Mouse (Mus musculus) heart, embryonic 16.5 days (tissue): ENCODE measurements around the gene Tdrd7. TPM values are rescaled to one million over a fixed set of nuclear protein-coding genes. Genes with fewer than 3 reads are reported as not detected.

Experiments used
- ATAC-seq: fragments of 200-750 bp; cut with Nextera tagmentation; replicated peaks from 2 replicates; pipeline ENCODE4 v1.8.0; 2017; ENCODE audit warnings: moderate number of reproducible peaks; ENCODE audit not compliant: insufficient read depth, low FRiP score; ENCODE audit errors: extremely low read depth
- H3K27ac ChIP-seq: fragments of 300-500 bp; sonication (generic); 2 replicates; pipeline ENCODE4 v1.5.1; 2014; ENCODE audit warnings: mild to moderate bottlenecking, low read length, control low read depth, moderate library complexity
- H3K27me3 ChIP-seq: fragments of 300-500 bp; sonication (generic); 2 replicates; pipeline ENCODE4 v1.6.1; 2014; ENCODE audit warnings: low read length, mixed read lengths; ENCODE audit not compliant: control insufficient read depth, insufficient read depth
- H3K36me3 ChIP-seq: fragments of 300-500 bp; sonication (generic); 2 replicates; pipeline ENCODE4 v1.6.1; 2014; ENCODE audit not compliant: control insufficient read depth, insufficient read depth
- H3K4me1 ChIP-seq: fragments of 300-500 bp; sonication (generic); 2 replicates; pipeline ENCODE4 v1.6.1; 2014; ENCODE audit warnings: low read length, mixed read lengths; ENCODE audit not compliant: control insufficient read depth, insufficient read depth
- H3K4me2 ChIP-seq: fragments of 300-500 bp; sonication (generic); 2 replicates; pipeline ENCODE4 v1.6.1; 2014; ENCODE audit warnings: low read depth, mild to moderate bottlenecking, control low read depth, low read length
- H3K4me3 ChIP-seq: fragments of 300-500 bp; sonication (generic); 2 replicates; pipeline ENCODE4 v1.5.1; 2014; ENCODE audit warnings: mild to moderate bottlenecking, control low read depth, low read length
- H3K9ac ChIP-seq: fragments of 300-500 bp; sonication (generic); 2 replicates; pipeline ENCODE4 v1.6.1; 2014; ENCODE audit warnings: low read length, control low read depth
- H3K9me3 ChIP-seq: fragments of 300-500 bp; sonication (generic); replicated peaks from 2 replicates; pipeline ENCODE4 v1.6.1; 2016; ENCODE audit warnings: low read length; ENCODE audit not compliant: control insufficient read depth
- WGBS: fragments of 180-500 bp; shearing (Covaris S2); extraction: QIAGEN DNeasy Blood & Tissue Kit; methylation state at CpG from one replicate; pipeline ENCODE4 v1.1.7; 2014; 5-methylcytosine and 5-hydroxymethylcytosine counted together
- polyA plus RNA-seq: library from polyadenylated mRNA; unstranded; fragments of >200 nt; fragmentation: Nextera tagmentation; extraction: Ambion mirVana; gene quantifications from 2 replicates; pipeline ENCODE4 v1.2.1, GENCODE M21; 2015

The Tdrd7 gene
- polyA plus RNA-seq, 1 experiment from 2014 or later: 18.5 TPM

DNA sequence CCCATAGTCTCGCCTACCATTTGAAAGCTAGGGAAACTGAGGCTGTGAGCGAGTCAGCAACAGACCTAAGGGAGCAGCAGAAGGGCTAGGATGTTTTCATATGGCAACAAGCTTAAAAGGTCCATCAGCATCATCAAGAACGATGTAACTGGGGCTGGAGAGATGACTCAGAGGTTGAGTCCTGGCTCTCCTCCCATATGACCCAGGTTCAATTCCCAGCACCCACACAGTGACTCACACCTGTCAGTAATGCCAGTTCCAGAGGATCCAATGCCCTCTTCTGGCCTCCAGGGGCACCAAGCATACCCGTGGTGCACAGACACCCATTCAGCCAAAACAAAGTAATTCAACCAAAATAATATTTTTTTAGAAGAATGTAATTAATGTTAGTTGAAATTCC, 115.1 kb downstream of the Tdrd7 start:
- H3K4me3 ChIP-seq: no peak overlapping the region
- H3K27me3 ChIP-seq: no peaks in the 10 kb centered on the region
- no peak for ATAC-seq
- H3K9ac ChIP-seq: no peak overlapping the region
- no peak overlapping the region for H3K27ac ChIP-seq
- no peak overlapping the region for H3K4me2 ChIP-seq
- 88% methylated on average over 4 of the region's 4 CpGs for WGBS
- peaks cover 20% of the 10 kb centered on the region for H3K4me1 ChIP-seq
- no peaks in the 10 kb centered on the region for H3K9me3 ChIP-seq
- peaks cover 28% of the 10 kb centered on the region for H3K36me3 ChIP-seq

DNA sequence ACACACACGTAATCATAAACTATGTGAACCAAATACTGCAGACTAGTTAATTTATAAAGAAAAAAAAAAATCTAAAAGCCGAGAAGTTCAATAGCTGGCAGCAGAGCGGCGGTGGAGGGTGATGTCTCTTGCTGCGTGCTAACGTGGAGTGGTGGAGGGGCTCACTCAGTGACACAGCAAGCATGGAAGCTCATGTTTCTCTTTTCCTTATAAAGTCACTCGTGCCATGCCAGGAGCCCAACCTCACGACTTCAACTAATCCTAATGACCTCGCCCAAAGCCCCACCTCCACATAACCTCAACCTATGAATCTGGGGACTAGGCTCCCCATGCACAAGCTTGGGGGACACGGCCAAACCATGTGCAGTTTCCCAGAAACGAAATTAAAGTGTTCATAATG, 117.4 kb downstream of the Tdrd7 start:
- Histone ChIP-seq H3K27me3 (no peaks in the 10 kb centered on the region), H3K36me3 (peaks cover 28% of the 10 kb centered on the region), H3K4me3 (no peak overlapping the region), H3K9ac (no peak overlapping the region), H3K4me2 (no peak overlapping the region), H3K9me3 (no peaks in the 10 kb centered on the region), H3K4me1 (peaks cover 16% of the 10 kb centered on the region), H3K27ac (no peak overlapping the region)
- 71% methylated on average over 11 of the region's 11 CpGs for WGBS
- no peak for ATAC-seq

Other genes with a start within 250 kb of the Tdrd7 start
- 173 and 184 TPM in 2 replicates for gene Aldh1b1, start 166.3 kb upstream of the Tdrd7 start, polyA plus RNA-seq
- gene Igfbpl1, start 138.4 kb upstream of the Tdrd7 start, polyA plus RNA-seq: 1.5 TPM in 2 replicates
- gene Stra6l, start 116.7 kb upstream of the Tdrd7 start, polyA plus RNA-seq: 0.05 and 0.12 TPM in 2 replicates
- 0.18 and 0.56 TPM in 2 replicates for gene Ccdc180, start 75.0 kb upstream of the Tdrd7 start, polyA plus RNA-seq
- 202 and 217 TPM in 2 replicates for gene Tmod1, start 73.6 kb downstream of the Tdrd7 start, polyA plus RNA-seq
- 44.8 and 48.3 TPM in 2 replicates for gene Ncbp1, start 173.3 kb downstream of the Tdrd7 start, polyA plus RNA-seq
- 25.0 and 25.3 TPM in 2 replicates for gene Tstd2, start 173.4 kb downstream of the Tdrd7 start, polyA plus RNA-seq
- 14.5 and 15.2 TPM in 2 replicates for gene Xpa, start 231.0 kb downstream of the Tdrd7 start, polyA plus RNA-seq